Mouse (Mus musculus) stomach, embryonic 15.5 days (tissue): ENCODE data around the gene Pde11a. TPM values are rescaled to one million over a fixed set of nuclear protein-coding genes. Genes with fewer than 3 reads are reported as not detected.

Experiments used
- ATAC-seq: fragments of 200-750 bp; cut with Nextera tagmentation; 2 replicates; pipeline ENCODE4 v1.8.0; 2017; ENCODE audit warnings: low read depth, moderate number of reproducible peaks, moderate TSS enrichment; ENCODE audit not compliant: insufficient read depth, low FRiP score
- H3K27ac ChIP-seq: fragments of 300-500 bp; sonication (generic); 2 replicates; pipeline ENCODE4 v1.5.1; 2015; ENCODE audit warnings: mild to moderate bottlenecking, inconsistent platforms
- H3K27me3 ChIP-seq: fragments of 300-500 bp; sonication (generic); replicated peaks from 2 replicates; pipeline ENCODE4 v1.6.1; 2015; ENCODE audit warnings: inconsistent platforms
- H3K36me3 ChIP-seq: fragments of 300-500 bp; sonication (generic); 2 replicates; pipeline ENCODE4 v1.6.1; 2015; ENCODE audit warnings: inconsistent platforms
- H3K4me1 ChIP-seq: fragments of 300-500 bp; sonication (generic); 2 replicates; pipeline ENCODE4 v1.6.1; 2015; ENCODE audit warnings: inconsistent platforms
- H3K4me2 ChIP-seq: fragments of 300-500 bp; sonication (generic); 2 replicates; pipeline ENCODE4 v1.6.1; 2015; ENCODE audit warnings: mild to moderate bottlenecking, inconsistent platforms
- H3K4me3 ChIP-seq: fragments of 300-500 bp; sonication (generic); replicated peaks from 2 replicates; pipeline ENCODE4 v1.5.1; 2015; ENCODE audit warnings: inconsistent platforms
- H3K9ac ChIP-seq: fragments of 300-500 bp; sonication (generic); 2 replicates; pipeline ENCODE4 v1.6.1; 2015; ENCODE audit warnings: inconsistent platforms
- H3K9me3 ChIP-seq: fragments of 300-500 bp; sonication (generic); 2 replicates; pipeline ENCODE4 v1.6.1; 2016; ENCODE audit warnings: inconsistent platforms
- WGBS: fragments of 180-500 bp; shearing (Covaris S2); methylation state at CpG from one replicate; pipeline ENCODE4 v1.1.7; 2015; 5-methylcytosine and 5-hydroxymethylcytosine counted together
- polyA plus RNA-seq: library from polyadenylated mRNA; unstranded; fragments of >200 nt; fragmentation: Nextera tagmentation; extraction: Ambion mirVana; gene quantifications from 2 replicates; pipeline ENCODE4 v1.2.1, GENCODE M21; 2015

The Pde11a gene
- polyA plus RNA-seq, 1 experiment from 2014 or later = 0.18 TPM

DNA sequence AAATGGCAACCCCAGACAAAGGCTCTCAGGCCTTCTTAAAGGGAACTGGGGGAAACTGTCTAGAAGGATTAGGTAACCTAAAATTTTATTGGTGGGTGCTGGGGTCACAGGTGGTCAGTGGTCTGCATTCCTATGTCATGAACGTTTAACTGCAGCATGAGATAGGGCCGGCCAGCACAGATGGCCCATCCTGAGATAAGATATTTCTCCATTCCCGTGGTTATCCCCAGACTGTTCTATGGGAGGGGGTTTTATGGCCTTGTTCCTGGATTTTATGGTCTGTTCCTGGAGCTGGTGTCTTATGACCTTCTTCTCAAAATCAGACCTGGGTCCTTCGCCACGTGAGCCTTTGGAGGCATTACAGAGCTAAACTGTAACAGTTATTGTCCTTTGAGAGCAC, 256.6 kb downstream of the Pde11a start:
- no peaks in the 10 kb centered on the region for H3K9me3 ChIP-seq
- no peaks in the 10 kb centered on the region for H3K4me1 ChIP-seq
- no peak overlapping the region for H3K4me3 ChIP-seq
- ATAC-seq = no peak
- no peaks in the 10 kb centered on the region for H3K27me3 ChIP-seq
- 52% methylated on average over 5 of the region's 5 CpGs for WGBS
- no peak overlapping the region for H3K4me2 ChIP-seq
- no peak overlapping the region for H3K27ac ChIP-seq
- H3K36me3 ChIP-seq = no peaks in the 10 kb centered on the region
- no peak overlapping the region for H3K9ac ChIP-seq

- Histone ChIP-seq H3K4me3 (no peak overlapping the region), H3K4me2 (no peak overlapping the region), H3K27ac (no peak overlapping the region), H3K27me3 (no peaks in the 10 kb centered on the region), H3K9me3 (no peaks in the 10 kb centered on the region), H3K36me3 (no peaks in the 10 kb centered on the region), H3K9ac (no peak overlapping the region), H3K4me1 (no peaks in the 10 kb centered on the region)
- ATAC-seq = no peak
- WGBS = 52% methylated on average over 3 of the region's 3 CpGs
Observed at GRCm38 (mm10) chr2:76080549-76080948, 258.0 kb downstream of the Pde11a start.

DNA sequence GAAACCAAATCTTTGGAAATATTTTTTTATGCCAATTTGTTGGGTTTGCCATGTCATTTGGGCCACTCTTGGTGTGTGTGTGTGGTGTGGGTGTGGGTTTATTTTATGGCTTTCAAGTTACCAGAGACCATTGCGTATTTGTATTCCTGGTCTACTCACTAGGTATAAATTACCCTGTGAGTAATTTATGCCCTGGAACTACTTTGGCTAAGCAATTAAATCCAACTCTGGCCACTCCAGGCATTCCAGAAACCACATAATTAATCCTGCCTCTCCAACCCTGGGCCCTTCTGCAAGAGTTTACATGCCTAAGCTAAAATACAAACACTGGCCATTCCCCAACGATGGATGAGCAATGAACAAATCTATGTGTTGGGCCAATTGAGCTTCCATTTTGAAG, 261.7 kb downstream of the Pde11a start:
- H3K36me3 ChIP-seq = no peaks in the 10 kb centered on the region
- no peak for ATAC-seq
- H3K4me2 ChIP-seq = no peak overlapping the region
- no peak overlapping the region for H3K27ac ChIP-seq
- no peaks in the 10 kb centered on the region for H3K27me3 ChIP-seq
- H3K9ac ChIP-seq = no peak overlapping the region
- no peaks in the 10 kb centered on the region for H3K9me3 ChIP-seq
- no peak overlapping the region for H3K4me3 ChIP-seq
- no peaks in the 10 kb centered on the region for H3K4me1 ChIP-seq
- 44% methylated on average over 2 of the region's 2 CpGs for WGBS

DNA sequence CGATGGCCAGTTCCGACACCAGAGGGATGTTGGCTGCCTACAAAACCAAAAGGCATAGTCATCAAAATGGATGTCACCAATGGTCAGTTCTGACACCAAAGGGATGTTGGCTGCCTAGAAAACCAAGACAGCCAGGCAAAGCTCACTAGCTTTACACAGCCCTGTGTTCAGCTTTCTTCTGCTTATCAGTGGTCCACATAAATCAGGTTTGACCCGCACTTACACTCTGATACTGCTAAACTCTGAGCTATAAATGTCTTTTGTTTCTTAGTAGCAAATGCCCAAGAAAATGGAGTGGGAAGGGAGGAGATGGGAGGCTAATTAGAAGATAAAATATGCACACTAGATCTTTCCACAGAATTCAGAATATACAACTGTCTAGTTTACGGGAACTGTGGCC, 262.5 kb downstream of the Pde11a start:
- Histone ChIP-seq H3K9me3 (no peaks in the 10 kb centered on the region), H3K27me3 (no peaks in the 10 kb centered on the region), H3K36me3 (no peaks in the 10 kb centered on the region), H3K4me1 (no peaks in the 10 kb centered on the region), H3K4me2 (no peak overlapping the region), H3K27ac (no peak overlapping the region), H3K4me3 (no peak overlapping the region), H3K9ac (no peak overlapping the region)
- 85% methylated on average over 4 of the region's 4 CpGs for WGBS
- ATAC-seq = no peak

DNA sequence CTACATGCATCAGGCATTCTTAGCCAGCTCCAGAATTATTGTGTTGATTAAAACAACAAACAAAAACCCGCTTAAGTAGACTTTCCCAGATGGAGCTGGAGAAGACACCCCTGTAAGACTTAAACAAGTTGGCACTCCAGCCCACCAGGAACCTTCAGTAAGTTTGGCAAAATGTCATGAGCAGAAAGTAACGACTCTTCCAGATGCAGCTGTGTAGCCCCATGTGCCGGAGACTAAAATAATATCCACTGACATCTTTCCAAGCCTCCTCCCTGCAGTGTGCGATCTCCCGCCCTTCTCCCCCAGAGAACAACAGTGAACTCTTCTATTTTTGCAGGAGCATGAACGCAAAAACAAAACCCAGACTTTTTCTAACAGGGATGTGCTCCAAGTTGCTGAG, 265.5 kb downstream of the Pde11a start:
- WGBS = 42% methylated on average over 6 of the region's 6 CpGs
- no peaks in the 10 kb centered on the region for H3K9me3 ChIP-seq
- no peak overlapping the region for H3K4me2 ChIP-seq
- H3K27me3 ChIP-seq = no peaks in the 10 kb centered on the region
- H3K9ac ChIP-seq = no peak overlapping the region
- H3K27ac ChIP-seq = 0 out of 2 replicates have a peak overlapping the region, but pooled peaks have one; percentile 31
- ATAC-seq = no peak
- peaks cover 4% of the 10 kb centered on the region; the same call in 1 of the 2 replicates for H3K4me1 ChIP-seq
- H3K4me3 ChIP-seq = no peak overlapping the region
- H3K36me3 ChIP-seq = no peaks in the 10 kb centered on the region

- WGBS = 1% methylated on average over 19 of the region's 19 CpGs
- H3K4me2 ChIP-seq = peak overlapping the region; percentile 52
- no peaks in the 10 kb centered on the region for H3K27me3 ChIP-seq
- H3K27ac ChIP-seq = peak overlapping the region; percentile 70
- no peak overlapping the region for H3K9ac ChIP-seq
- ATAC-seq = peak; percentile 89
- no peaks in the 10 kb centered on the region for H3K9me3 ChIP-seq
- peaks cover 4% of the 10 kb centered on the region; the same call in 1 of the 2 replicates for H3K4me1 ChIP-seq
- H3K36me3 ChIP-seq = no peaks in the 10 kb centered on the region
- peak overlapping the region; percentile 42 for H3K4me3 ChIP-seq
Observed at GRCm38 (mm10) chr2:76070432-76071306, 267.9 kb downstream of the Pde11a start.

GRCm38 (mm10) chr2:76069238-76069637, 269.3 kb downstream of the Pde11a start:
- Histone ChIP-seq H3K27me3 (no peaks in the 10 kb centered on the region), H3K9me3 (no peaks in the 10 kb centered on the region), H3K4me1 (peaks cover 4% of the 10 kb centered on the region; the same call in 1 of the 2 replicates), H3K36me3 (no peaks in the 10 kb centered on the region), H3K9ac (no peak overlapping the region; the same call in 1 of the 2 replicates), H3K4me2 (peak overlapping the region; percentile 52), H3K4me3 (no peak overlapping the region), H3K27ac (no peak overlapping the region)
- ATAC-seq = no peak
- 35% methylated on average over 13 of the region's 13 CpGs for WGBS

- 58% methylated on average over 10 of the region's 10 CpGs for WGBS
- no peak overlapping the region for H3K27ac ChIP-seq
- H3K9me3 ChIP-seq = no peaks in the 10 kb centered on the region
- no peaks in the 10 kb centered on the region for H3K27me3 ChIP-seq
- H3K36me3 ChIP-seq = no peaks in the 10 kb centered on the region
- ATAC-seq = no peak
- peaks cover 4% of the 10 kb centered on the region; the same call in 1 of the 2 replicates for H3K4me1 ChIP-seq
- H3K9ac ChIP-seq = no peak overlapping the region
- H3K4me2 ChIP-seq = no peak overlapping the region
- no peak overlapping the region for H3K4me3 ChIP-seq
Observed at GRCm38 (mm10) chr2:76068155-76068554, 270.4 kb downstream of the Pde11a start.

GRCm38 (mm10) chr2:76067144-76067543, 271.4 kb downstream of the Pde11a start:
- no peaks in the 10 kb centered on the region for H3K36me3 ChIP-seq
- no peak overlapping the region for H3K4me2 ChIP-seq
- no peak for ATAC-seq
- no peak overlapping the region for H3K9ac ChIP-seq
- H3K27me3 ChIP-seq = no peaks in the 10 kb centered on the region
- peaks cover 4% of the 10 kb centered on the region; the same call in 1 of the 2 replicates for H3K4me1 ChIP-seq
- no peaks in the 10 kb centered on the region for H3K9me3 ChIP-seq
- WGBS = 61% methylated on average over 4 of the region's 4 CpGs
- H3K4me3 ChIP-seq = no peak overlapping the region
- no peak overlapping the region for H3K27ac ChIP-seq

GRCm38 (mm10) chr2:76065292-76065691, 273.3 kb downstream of the Pde11a start:
- no peak overlapping the region for H3K4me2 ChIP-seq
- H3K9ac ChIP-seq = no peak overlapping the region; the same call in 1 of the 2 replicates
- no peaks in the 10 kb centered on the region for H3K9me3 ChIP-seq
- no peak overlapping the region for H3K27ac ChIP-seq
- no peak overlapping the region for H3K4me3 ChIP-seq
- 24% methylated on average over 7 of the region's 7 CpGs for WGBS
- no peak for ATAC-seq
- H3K4me1 ChIP-seq = peaks cover 4% of the 10 kb centered on the region; the same call in 1 of the 2 replicates
- H3K27me3 ChIP-seq = no peaks in the 10 kb centered on the region
- H3K36me3 ChIP-seq = no peaks in the 10 kb centered on the region

GRCm38 (mm10) chr2:76064078-76064477, 274.5 kb downstream of the Pde11a start:
- no peaks in the 10 kb centered on the region for H3K36me3 ChIP-seq
- H3K9me3 ChIP-seq = no peaks in the 10 kb centered on the region
- no peak for ATAC-seq

GRCm38 (mm10) chr2:76060207-76060606, 278.4 kb downstream of the Pde11a start:
- WGBS = 58% methylated on average over 3 of the region's 3 CpGs
- H3K4me1 ChIP-seq = no peaks in the 10 kb centered on the region; the same call in 1 of the 2 replicates
- no peak overlapping the region for H3K27ac ChIP-seq
- no peaks in the 10 kb centered on the region for H3K27me3 ChIP-seq
- ATAC-seq = no peak
- H3K4me2 ChIP-seq = no peak overlapping the region
- no peaks in the 10 kb centered on the region for H3K36me3 ChIP-seq
- H3K9ac ChIP-seq = no peak overlapping the region
- H3K4me3 ChIP-seq = no peak overlapping the region
- no peaks in the 10 kb centered on the region for H3K9me3 ChIP-seq

More at GRCm38 (mm10) chr2:76064078-76064477, 274.5 kb downstream of the Pde11a start:
- 82% methylated on average over 5 of the region's 5 CpGs for WGBS
- H3K4me2 ChIP-seq = no peak overlapping the region
- H3K27ac ChIP-seq = no peak overlapping the region
- H3K4me3 ChIP-seq = no peak overlapping the region
- H3K27me3 ChIP-seq = no peaks in the 10 kb centered on the region
- H3K9ac ChIP-seq = no peak overlapping the region
- H3K4me1 ChIP-seq = no peaks in the 10 kb centered on the region; the same call in 1 of the 2 replicates
